Mouse (Mus musculus) midbrain, postnatal 0 days (tissue): ENCODE measurements around the gene Slc1a3. TPM values are rescaled to one million over a fixed set of nuclear protein-coding genes. Genes with fewer than 3 reads are reported as not detected.

ENCODE experiments used
- ATAC-seq: fragments of 200-750 bp; cut with Nextera tagmentation; 2 replicates; pipeline ENCODE4 v1.8.0; 2017; ENCODE audit warnings: moderate number of reproducible peaks, mild to moderate bottlenecking, moderate TSS enrichment, moderate library complexity; ENCODE audit not compliant: low FRiP score
- DNase-seq: peaks from one replicate; pipeline ENCODE4 v3.0.0-alpha.2; 2015; ENCODE audit warnings: low spot score
- H3K27ac ChIP-seq: fragments of 300-500 bp; sonication (generic); 2 replicates; pipeline ENCODE4 v1.5.1; 2014; ENCODE audit warnings: low read depth, mild to moderate bottlenecking, low read length, mixed read lengths
- H3K27me3 ChIP-seq: fragments of 300-500 bp; sonication (generic); 2 replicates; pipeline ENCODE4 v1.6.1; 2014; ENCODE audit warnings: low read length, control low read depth, mixed read lengths; ENCODE audit not compliant: insufficient read depth
- H3K36me3 ChIP-seq: fragments of 300-500 bp; sonication (generic); 2 replicates; pipeline ENCODE4 v1.6.1; 2014; ENCODE audit warnings: low read length, control low read depth, mixed read lengths; ENCODE audit not compliant: insufficient read depth
- H3K4me1 ChIP-seq: fragments of 300-500 bp; sonication (generic); 2 replicates; pipeline ENCODE4 v1.6.1; 2014; ENCODE audit warnings: mild to moderate bottlenecking, control low read depth, antibody characterized with exemption, low read length, mixed read lengths; ENCODE audit not compliant: insufficient read depth
- H3K4me2 ChIP-seq: fragments of 300-500 bp; sonication (generic); 2 replicates; pipeline ENCODE4 v1.6.1; 2014; ENCODE audit warnings: low read depth, mild to moderate bottlenecking, low read length, mixed read lengths; ENCODE audit not compliant: poor library complexity, severe bottlenecking
- H3K4me3 ChIP-seq: fragments of 300-500 bp; sonication (generic); 2 replicates; pipeline ENCODE4 v1.5.1; 2014; ENCODE audit warnings: low read depth, mild to moderate bottlenecking, low read length, moderate library complexity
- H3K9ac ChIP-seq: fragments of 300-500 bp; sonication (generic); replicated peaks from 2 replicates; pipeline ENCODE4 v1.6.1; 2014; ENCODE audit warnings: mild to moderate bottlenecking, low read length, moderate library complexity, mixed read lengths; ENCODE audit not compliant: poor library complexity, severe bottlenecking
- H3K9me3 ChIP-seq: fragments of 300-500 bp; sonication (generic); 2 replicates; pipeline ENCODE4 v1.6.1; 2016; ENCODE audit warnings: low read length, control low read depth
- CTCF ChIP-seq: IDR thresholded peaks from 2 replicates; pipeline ENCODE4 v1.5.1; 2016; ENCODE audit warnings: antibody characterized with exemption, mild to moderate bottlenecking
- WGBS: fragments of 180-500 bp; shearing (Covaris S2); extraction: QIAGEN DNeasy Blood & Tissue Kit; methylation state at CpG from one replicate; pipeline ENCODE4 v1.1.7; 2014; 5-methylcytosine and 5-hydroxymethylcytosine counted together
- polyA plus RNA-seq: library from polyadenylated mRNA; unstranded; fragments of >200 nt; fragmentation: Nextera tagmentation; extraction: Ambion mirVana; gene quantifications from 2 replicates; pipeline ENCODE4 v1.2.1, GENCODE M21; 2015
- total RNA-seq: library from RNA; depleted of rRNA; stranded (reverse); fragments of >200 nt; gene quantifications from 2 replicates; pipeline ENCODE4 v1.2.3, GENCODE M21; 2014

Gene Slc1a3
- total and polyA plus RNA-seq, 2 experiments from 2014 or later, result 147 to 195 TPM

DNA sequence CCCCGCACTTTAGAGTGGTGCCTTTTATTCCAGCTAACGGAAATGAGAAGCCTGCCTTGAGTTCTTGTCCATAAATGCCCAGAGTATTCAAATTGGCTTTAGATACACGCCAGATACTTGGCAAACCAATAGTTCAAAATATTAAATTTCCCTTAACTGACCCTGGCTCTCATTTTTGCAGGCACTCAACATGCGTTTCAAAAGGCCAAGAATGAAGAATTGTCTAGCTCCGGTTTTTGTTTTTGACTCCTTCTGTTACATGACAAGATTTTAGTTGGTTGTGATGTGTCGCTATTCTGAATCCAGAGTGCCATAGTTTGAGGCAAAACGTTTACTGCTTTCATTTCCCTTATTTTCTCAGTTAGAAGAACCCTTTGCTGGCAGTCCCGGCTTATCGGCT lies 28.1 kb downstream of the Slc1a3 start:
- ATAC-seq, result no peak
- Histone ChIP-seq H3K4me2 (no peak overlapping the region), H3K9ac (no peak overlapping the region), H3K36me3 (no peaks in the 10 kb centered on the region), H3K27me3 (no peaks in the 10 kb centered on the region), H3K4me3 (no peak overlapping the region), H3K9me3 (no peaks in the 10 kb centered on the region), H3K4me1 (no peaks in the 10 kb centered on the region), H3K27ac (no peak overlapping the region)
- 80% methylated on average over 9 of the region's 9 CpGs for WGBS
- TF ChIP-seq CTCF, result no peak
- DNase-seq, result no peak

- no peak overlapping the region for H3K27ac ChIP-seq
- WGBS, result 45% methylated on average over 7 of the region's 7 CpGs
- no peak overlapping the region for H3K4me3 ChIP-seq
- ATAC-seq (no peak), DNase-seq (no peak)
- no peaks in the 10 kb centered on the region for H3K9me3 ChIP-seq
- H3K4me1 ChIP-seq, result no peaks in the 10 kb centered on the region
- no peak overlapping the region for H3K4me2 ChIP-seq
- H3K36me3 ChIP-seq, result no peaks in the 10 kb centered on the region
- TF ChIP-seq CTCF, result no peak
- no peaks in the 10 kb centered on the region for H3K27me3 ChIP-seq
- no peak overlapping the region for H3K9ac ChIP-seq
These were observed 28.6 kb downstream of the Slc1a3 start for GRCm38 (mm10) chr15:8681971-8682370.

DNA sequence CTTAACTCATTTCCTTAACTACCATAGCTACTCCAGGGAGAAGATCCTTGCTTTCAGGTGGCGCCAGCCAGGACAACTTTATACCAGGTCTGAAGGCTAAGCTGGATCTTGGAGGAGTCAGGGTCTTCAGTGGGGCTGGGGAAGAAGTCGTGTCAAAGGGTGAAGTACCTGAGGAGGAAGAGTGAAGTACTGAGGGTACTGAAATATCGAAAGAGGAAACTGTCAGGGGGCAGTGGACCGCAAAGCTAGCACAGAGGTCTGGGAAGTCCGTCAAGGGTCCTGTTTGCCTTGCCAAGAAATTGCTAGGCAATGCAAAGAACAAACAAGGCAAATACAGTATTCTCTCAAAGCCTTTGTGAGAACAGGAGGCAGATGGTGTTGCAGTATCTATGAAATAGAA lies 29.6 kb downstream of the Slc1a3 start:
- WGBS, result 83% methylated on average over 5 of the region's 5 CpGs
- H3K4me3 ChIP-seq, result no peak overlapping the region
- H3K9ac ChIP-seq, result no peak overlapping the region
- H3K4me1 ChIP-seq, result no peaks in the 10 kb centered on the region
- H3K27me3 ChIP-seq, result no peaks in the 10 kb centered on the region
- no peaks in the 10 kb centered on the region for H3K9me3 ChIP-seq
- no peak for DNase-seq
- H3K4me2 ChIP-seq, result no peak overlapping the region
- ATAC-seq, result no peak
- no peak for TF ChIP-seq CTCF
- H3K27ac ChIP-seq, result no peak overlapping the region
- no peaks in the 10 kb centered on the region for H3K36me3 ChIP-seq

GRCm38 (mm10) chr15:8676959-8677358 lies 33.6 kb downstream of the Slc1a3 start:
- Histone ChIP-seq H3K9me3 (no peaks in the 10 kb centered on the region), H3K9ac (no peak overlapping the region), H3K4me1 (no peaks in the 10 kb centered on the region), H3K4me2 (no peak overlapping the region), H3K27ac (no peak overlapping the region), H3K4me3 (no peak overlapping the region), H3K36me3 (no peaks in the 10 kb centered on the region), H3K27me3 (no peaks in the 10 kb centered on the region)
- no peak for TF ChIP-seq CTCF
- ATAC-seq (no peak), DNase-seq (no peak)
- WGBS, result 77% methylated on average over 2 of the region's 2 CpGs

- no peak for DNase-seq
- H3K4me1 ChIP-seq, result no peaks in the 10 kb centered on the region
- no peak overlapping the region for H3K9ac ChIP-seq
- no peak for TF ChIP-seq CTCF
- no peak for ATAC-seq
- H3K36me3 ChIP-seq, result no peaks in the 10 kb centered on the region
- no peak overlapping the region for H3K4me2 ChIP-seq
- no peaks in the 10 kb centered on the region for H3K27me3 ChIP-seq
- H3K27ac ChIP-seq, result no peak overlapping the region
- no peak overlapping the region for H3K4me3 ChIP-seq
- 74% methylated on average over 5 of the region's 5 CpGs for WGBS
- no peaks in the 10 kb centered on the region for H3K9me3 ChIP-seq
These were observed 34.3 kb downstream of the Slc1a3 start for GRCm38 (mm10) chr15:8676211-8676691.

- no peak for ATAC-seq
These were observed 34.9 kb downstream of the Slc1a3 start for GRCm38 (mm10) chr15:8675616-8676015.

More at GRCm38 (mm10) chr15:8675616-8676015, 34.9 kb downstream of the Slc1a3 start:
- DNase-seq, result no peak
- Histone ChIP-seq H3K4me1 (no peaks in the 10 kb centered on the region), H3K4me3 (no peak overlapping the region), H3K27ac (no peak overlapping the region), H3K27me3 (no peaks in the 10 kb centered on the region), H3K9ac (no peak overlapping the region), H3K36me3 (no peaks in the 10 kb centered on the region), H3K9me3 (no peaks in the 10 kb centered on the region), H3K4me2 (no peak overlapping the region)
- WGBS, result 96% methylated on average over 4 of the region's 4 CpGs
- no peak for TF ChIP-seq CTCF
